Mouse (Mus musculus): ENCODE measurements at regions not wholly inside any gene's neighbourhood (a gene's known extent, or its start where the extent isn't known, plus 50 kb on each side); places are given as distances from the start of the nearest gene placed in this dataset.

- TF ChIP-seq POLR2A (IDR thresholded peaks at IDR 0.05; ENCODE audit: borderline replicate concordance, low read depth, low read length) (no peak), CTCF (IDR thresholded peaks at IDR 0.05; ENCODE audit: low read depth, low read length) (no peak)
These were observed 399.2 kb downstream of the Ptpru start for GRCm38 (mm10) chr4:131438883-131439282.

All from bone marrow macrophage, adult 2 months (primary cell).